Mouse (Mus musculus) frontal cortex, adult (tissue): ENCODE results near the gene Lysmd2.
"Not testable (repeated sequence)": the region's sequence is repeated elsewhere in the genome, so short reads cannot be mapped to it uniquely, and the experiment has no call there.

Source experiments
- ATAC-seq: cut with Nextera tagmentation; 2 replicates; pipeline ENCODE4 v1.9.2; 2017; ENCODE audit warnings: mild to moderate bottlenecking, moderate library complexity, mixed read lengths; ENCODE audit not compliant: low TSS enrichment

Lysmd2 gene

DNA sequence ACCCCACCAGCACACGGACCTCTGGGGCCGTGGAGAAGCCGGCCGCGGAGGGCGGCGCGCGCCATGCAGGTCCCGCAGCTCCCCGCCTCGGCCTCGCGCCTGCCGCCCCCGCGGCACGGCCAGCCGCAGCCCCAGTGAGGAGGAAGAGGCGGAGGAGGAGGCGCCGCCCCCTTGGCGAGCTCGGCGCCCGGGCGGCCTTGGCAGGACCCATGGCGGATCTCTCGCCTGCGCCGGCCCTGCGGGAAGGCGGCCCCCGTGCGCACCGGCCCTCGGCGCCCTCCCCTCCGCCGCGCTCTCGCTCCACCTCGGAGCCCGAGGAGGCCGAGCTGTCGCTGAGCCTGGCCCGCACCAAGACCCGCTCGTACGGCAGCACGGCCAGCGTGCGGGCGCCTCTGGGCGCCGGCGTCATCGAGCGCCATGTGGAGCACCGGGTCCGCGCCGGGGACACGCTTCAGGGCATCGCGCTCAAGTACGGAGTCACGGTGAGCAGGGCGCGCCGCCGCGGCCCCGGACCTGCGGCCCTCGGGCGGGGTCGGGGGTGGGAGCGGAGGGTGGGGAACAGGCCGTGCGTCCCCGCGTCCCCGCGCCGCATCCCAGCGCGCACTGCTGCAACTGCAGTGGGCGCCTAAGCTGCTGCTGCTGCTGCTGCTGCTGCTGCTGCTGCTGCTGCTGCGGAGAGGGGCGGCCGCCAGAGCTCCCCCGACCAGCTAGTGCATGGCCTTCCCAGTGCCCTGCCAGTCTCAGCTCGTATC, at the start of gene Lysmd2:
Gene Lysmd2 (plus strand): TSS at position 186 of the 752 bp plus-strand sequence.
- peak; percentile 82 for ATAC-seq

DNA sequence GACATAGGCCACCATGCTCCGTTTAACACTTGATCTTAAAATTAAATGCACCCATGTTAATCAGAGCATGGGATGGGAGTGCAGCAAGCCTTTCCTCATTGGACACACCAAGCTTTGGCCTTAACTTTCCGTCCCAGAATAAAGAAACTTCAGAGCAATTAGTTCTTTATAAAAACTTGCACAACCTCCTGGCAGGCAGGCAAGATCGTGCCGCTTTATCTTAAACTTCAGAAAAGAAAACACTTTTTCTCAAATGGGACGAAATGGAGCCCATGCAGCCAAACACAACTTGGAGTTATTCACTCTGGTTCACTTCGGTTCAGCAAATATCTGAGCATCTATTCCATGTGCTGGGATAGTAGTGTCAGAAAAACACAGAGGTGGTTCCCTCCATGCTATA, 46.2 kb upstream of the Lysmd2 start:
- ATAC-seq: no peak

DNA sequence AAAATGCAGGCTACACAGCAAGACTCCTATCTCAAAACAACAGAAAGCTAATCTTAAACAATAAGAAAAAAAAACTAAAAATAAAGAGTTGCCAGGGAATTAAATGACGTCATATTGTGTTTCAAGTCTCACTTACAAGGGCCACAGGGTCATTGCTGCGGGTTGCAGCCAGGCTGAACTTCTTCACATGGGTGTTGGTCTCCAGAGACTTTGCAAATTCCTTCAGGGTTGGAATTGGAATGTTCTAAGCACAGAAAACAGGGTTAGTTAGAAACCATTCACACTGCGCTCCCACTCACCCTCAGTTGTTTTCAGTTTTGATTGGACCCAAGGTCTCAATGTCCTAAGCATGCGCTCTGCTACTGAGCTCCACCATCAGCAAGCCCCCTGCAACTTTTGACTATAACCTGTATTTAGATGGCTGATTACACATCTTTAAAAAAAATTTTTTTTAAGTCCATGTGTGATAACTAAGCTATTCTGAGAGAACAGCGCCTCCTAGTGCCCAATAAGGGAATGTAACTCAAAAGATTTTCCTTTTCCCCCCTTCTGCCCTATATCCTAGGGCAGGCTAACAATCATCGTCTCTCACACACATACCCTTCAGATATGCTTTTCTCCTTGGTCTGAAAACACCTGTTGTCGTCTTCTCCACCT, 43.7 kb upstream of the Lysmd2 start:
- ATAC-seq: peak; percentile 75

DNA sequence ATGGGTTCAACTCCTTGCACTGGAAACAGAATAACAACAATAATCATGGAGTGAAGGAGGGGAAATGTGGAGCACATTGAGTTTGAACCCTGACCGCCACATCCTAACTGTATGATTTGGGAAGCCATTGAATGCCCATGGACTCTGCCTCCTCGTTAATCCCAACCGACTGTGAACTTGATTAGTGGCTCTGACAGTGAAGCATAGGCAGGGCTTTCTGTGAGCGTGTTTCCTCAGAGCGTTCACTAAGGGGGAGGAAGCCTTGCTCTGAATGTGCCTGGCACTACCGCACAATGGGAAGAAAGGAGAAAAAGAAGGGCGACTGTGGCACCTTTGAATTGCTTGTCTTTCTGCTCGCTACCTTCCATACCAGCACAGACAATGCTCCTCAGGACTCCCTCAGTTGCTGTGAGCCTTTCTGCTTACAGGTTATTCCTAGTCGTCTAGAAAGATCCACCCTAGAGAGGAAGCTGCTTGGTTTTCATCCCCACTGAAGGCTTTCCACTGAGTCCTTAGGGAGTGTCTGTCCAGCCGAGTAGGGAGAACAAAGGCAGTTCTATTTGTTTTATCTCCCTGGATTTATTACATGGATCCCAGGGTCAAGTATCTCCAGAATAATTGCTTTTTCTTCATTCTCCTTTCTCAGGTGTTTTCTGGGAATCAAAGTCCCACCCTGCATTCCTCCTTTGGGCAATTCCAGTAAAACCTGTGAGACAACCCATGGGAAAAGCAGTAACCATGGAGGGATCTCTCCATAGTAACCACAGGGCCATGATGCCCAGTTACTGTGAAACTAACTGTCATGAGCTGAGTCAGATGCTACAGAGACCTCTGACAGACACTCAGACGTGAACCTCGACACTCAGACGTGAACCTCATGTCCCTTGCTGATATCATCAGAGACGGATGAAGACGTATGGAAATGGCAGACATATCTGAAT, 35.4 kb upstream of the Lysmd2 start:
- ATAC-seq: no peak

DNA sequence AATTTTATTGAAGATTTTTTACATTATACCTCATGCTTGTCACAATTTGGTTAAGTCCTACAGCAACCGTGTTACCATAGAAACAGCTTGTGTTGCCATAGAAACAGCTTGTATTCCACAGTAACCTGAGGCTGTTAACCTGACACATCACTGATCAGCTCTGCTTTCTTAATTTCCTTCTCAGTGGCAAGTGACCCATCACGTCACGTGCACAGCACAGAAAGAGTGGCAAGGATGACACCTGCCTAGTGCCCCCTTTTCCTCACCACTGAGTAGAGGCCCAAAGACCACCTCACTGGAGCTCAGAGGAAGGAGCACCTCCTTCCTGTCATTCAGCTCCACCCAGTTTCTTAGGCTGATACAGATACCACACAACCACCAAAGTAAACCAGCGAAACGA, 32.1 kb upstream of the Lysmd2 start:
- ATAC-seq: no peak

DNA sequence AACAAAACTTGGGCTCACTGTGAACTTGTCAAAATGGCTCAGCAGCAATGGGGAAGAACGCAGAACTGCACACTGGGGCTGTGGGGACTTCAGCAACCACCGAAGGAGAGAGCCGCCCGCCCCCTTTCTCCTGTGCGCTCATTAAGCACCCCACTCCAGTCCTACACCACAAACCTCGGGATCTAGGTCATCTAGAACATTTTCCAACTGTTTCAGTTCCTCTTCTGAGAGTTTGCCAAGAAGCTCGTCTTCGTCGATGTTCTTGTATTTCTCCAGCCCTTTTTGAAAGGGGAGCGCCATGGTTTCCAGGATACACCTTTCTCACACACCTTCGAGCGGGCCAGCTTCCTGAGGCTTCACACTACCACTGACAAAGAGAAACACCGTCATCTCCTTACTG, 28.5 kb upstream of the Lysmd2 start:
- peak; percentile 41; the same call in 1 of the 2 replicates for ATAC-seq

DNA sequence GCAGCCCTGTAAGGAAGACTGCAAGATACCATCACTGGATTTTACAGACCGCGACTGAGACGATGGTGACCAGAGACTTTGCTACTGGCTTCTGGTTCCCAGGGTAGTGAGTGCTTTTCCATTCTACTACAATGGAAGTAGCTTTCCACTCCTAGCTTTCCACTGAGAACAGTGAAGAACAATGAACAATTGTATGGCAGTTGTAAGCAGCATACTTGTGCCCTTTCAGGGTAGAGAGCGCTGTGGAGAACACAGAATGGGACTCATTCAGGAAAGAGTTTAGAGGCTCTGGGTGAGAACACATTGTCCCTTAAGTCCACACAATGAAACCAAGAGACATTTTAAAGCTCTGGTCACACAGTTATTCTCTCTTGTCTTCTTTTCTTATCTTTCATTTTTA, 27.9 kb upstream of the Lysmd2 start:
- ATAC-seq: peak; percentile 19; the same call in 1 of the 2 replicates

DNA sequence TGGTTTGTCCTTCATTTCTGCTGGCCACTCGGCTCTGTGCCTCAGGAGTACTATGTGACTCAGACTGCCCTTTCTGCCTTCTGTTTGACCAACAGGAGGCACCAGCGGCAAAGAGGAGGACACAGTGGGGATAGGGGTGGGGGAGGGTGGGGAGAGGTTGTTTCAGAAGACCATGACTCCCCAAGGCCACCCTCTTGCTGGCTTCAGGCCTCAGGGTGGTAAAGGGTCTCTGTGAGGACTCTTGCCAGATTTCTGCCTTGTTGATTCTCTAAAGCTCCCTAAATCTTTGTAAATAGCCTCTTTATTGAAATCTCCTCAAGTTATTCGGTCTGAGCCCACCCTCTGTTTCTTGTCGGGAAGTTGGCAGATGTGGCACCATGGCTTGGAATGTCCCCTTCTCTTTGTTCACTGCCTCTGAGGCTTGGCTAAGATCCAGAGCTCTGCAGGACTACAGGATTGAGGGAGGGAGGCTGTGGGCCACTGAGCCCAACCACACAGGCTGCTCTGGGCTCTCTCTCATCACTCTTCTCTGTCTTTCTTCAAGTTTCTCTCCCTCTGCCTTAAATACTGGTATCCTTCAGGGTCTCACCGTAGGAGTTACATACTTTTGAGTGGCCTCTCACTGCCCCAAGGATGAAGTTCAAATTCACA, 26.2 kb upstream of the Lysmd2 start:
- peak; percentile 45 for ATAC-seq

DNA sequence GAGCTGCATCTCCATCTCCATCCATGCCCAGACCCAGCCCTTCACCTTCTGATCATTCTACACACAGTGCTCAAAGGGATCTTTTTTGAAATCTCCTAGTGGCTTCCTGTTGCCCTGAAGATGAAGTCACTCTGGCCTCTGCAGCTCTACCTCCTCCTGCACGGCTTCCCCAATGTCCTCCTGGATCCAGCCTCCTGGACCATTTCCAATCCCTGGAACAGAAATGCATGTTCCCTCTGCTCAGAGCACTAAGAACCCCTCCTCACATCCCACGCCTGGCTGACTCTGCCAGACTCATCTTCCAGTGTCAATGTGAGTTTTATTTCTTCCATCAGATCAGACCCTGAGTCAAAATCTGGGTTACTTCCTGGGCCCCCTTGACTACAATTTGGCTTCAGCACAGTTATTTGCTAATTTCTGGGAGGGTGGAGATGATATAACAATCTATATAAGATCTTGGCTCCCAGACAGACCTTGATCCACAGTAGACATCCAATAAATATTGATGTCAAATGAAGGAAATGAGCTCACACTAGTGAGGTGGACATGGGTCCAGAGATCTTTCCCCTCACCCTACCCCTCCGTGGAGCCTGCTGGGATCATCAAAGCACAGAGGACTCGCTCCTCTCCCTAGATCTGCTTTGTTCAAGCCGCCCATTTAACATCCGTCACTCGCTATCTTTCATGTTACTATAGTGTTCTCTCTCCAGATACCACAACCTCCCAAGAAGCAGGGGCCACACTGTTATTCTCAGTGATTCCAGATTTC, 25.2 kb upstream of the Lysmd2 start:
- peak; percentile 70 for ATAC-seq

DNA sequence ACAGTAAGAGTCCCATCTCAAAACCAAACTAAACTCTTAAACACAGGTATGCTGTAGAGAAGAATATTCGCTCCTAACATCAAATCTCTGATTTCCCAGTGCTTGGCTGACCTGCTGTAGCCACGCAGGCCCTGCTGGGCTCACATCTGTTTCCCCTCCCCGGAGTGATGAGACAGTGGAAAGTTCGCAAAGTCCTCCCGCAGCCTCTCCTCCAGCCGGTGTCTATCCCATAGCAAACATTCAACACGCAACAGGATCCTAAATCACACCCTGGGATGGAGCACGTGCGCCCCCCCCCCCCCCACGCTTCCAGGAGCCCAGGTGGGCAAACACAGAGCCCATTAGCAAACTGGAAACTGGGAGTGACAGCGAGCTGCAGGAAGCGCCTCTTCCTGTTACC, 24.0 kb upstream of the Lysmd2 start:
- ATAC-seq: no peak

DNA sequence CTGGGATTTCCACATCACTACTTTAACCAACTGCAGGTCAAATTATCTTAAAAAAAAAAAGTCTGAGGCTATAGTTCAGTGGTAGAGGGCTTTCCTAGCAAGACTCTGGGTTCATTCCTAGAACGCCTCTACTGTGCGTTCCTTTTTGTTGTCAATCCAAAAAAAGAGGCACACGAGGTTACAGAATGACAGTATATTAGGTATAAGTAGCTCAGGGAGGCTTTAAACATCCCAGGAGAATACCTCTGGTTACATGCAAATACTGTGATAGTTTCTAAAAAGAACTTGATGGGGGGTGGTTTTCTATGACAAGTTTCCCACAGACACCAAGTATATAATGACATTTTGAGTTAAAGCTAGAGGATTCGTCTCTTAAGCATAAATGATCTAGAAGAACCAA, 18.0 kb upstream of the Lysmd2 start:
- no peak for ATAC-seq

DNA sequence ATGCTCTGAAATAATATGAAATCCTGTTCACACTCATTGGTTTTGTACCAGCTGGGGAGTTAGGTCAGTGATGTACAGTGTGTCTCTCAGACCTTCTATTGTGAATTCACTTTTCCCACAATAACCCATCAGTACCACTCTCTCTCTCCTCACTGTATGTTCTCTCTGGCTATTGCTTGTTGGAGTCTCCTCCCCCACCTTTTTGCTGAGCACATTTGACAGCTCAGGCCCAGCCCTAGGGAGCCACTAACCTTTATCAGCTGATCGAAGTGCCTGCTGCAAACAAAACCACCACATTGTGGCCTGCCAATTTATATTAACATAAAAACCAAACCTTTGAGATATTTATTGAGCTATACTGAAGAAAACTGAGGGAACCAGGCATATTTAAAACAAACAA, 16.0 kb upstream of the Lysmd2 start:
- ATAC-seq: peak; percentile 18; the same call in 1 of the 2 replicates

DNA sequence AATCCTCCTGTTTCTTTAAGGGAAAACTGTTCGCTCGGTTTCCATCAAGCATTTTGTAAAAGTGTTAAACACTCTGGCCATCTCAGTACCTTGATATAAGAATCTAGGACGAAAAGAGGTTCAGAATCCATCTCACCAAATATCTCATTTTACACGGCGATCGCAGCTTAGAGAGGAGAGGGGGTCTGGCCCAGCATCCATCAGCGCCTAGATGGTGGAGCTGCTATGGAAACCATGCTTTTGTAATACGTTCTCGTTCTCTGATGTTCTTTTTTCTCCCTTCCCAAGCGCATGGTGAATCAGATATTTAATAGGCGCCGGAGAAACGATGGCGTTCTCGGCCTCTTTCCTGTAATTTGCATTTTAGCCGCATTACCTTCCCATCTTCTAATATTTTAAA, 15.6 kb upstream of the Lysmd2 start:
- no peak for ATAC-seq

DNA sequence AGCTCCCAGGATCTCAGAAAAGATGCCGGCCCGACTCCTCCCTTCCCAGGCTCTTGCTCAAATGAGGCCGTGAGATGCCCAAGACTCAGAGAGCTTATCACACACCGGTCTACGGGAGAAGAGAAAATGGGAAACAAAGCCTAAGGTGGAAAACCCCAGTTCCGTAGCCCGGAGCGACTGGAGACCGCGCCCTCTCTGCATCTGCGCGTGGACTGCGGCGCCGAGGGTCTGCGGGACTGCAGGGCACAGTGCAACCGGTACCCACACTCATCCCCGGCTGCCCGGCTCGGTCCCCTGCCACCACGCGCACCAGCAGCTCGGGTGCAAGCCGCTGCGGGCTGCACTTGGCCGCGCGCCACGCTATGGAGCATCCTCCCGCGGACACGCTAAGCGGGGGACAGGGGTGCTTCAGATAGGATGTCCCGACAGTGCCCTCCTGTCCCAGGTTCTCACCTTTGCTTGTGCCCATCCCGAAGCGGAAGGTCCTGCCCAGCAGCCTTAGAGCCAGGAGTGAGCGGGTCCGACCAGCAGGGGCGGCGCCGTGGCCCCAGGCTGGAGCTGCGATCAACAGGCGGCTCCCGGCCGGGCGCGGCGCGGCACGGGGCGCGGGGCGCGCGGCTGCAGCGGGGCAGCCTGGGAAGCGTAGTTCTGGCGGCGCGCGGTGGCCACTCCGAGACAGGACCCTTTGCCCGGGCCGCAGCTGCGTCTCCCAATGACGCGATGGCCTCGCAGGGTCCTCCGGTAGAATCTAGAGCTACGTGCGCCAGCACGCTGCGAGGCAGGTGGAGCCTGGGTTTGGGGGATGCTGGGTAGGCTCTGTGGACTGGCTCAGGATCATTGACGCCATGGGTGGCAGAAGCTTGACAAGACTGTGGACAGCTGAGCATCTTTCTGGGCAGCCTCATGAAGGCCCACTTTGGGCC, 14.7 kb upstream of the Lysmd2 start, which contains the start of gene Tmod2:
Gene Tmod2 (minus strand): TSS at position 755 of the 923 bp plus-strand sequence.
- ATAC-seq: peak; percentile 88

DNA sequence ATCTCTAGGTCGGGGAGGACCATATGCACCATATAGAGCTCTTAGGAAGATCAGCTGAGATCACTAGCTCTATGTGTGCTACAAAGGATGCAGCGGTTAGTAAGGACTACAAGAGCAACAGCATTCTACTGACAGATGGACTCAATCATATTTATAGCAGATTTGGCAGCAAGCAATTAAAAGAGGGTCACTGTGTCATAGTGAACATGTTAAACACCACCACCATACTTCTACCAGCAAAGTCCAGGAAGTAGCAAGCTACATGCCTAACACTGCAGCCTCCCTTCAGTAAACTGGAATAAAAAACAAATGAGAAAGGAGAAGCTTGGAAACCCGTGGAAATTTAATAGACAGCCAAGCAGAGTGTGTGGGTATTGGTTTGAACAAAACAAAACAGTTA, 9.0 kb upstream of the Lysmd2 start:
- no peak for ATAC-seq

DNA sequence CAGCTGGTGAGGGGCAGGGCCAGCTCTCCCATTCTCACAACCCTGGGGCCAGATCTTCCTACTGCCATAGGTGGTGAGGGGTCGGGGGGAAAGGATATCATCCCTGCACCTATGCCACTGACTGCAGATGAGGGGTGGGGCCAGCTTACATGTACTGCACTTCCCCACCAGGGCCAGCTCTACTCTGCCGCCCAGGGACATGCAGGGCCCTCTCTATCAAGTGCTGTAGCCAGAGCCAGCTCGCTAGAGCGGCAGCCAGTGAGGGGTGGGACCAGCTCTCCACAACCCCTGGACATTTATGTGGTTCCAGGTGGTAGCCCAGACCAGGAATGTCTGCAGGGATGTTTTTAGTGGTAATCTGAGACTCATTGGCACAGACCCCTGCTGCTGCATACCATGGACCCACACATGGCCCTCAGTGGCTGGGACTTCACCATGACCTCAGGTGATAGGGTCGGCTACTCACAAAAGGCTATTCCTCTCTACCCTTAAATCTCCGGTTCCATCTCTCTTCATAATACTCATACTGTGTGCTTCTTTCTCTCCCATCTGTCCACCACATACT, 6.6 kb upstream of the Lysmd2 start:
- no peak for ATAC-seq

DNA sequence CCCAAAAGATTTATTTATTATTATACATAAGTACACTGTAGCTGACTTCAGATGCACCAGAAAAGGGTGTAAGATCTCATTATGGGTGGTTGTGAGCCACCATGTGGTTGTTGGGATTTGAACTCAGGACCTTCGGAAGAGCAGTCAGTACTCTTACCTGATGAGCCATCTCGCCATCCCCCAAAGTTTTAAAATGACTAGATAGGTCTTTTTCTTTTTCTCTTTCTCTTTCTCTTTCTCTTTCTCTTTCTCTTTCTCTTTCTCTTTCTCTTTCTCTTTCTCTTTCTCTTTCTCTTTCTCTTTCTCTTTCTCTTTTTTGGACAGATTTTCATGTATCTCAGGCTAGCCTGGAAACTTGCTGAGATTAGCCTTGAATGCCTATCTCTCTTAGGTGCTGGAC, 5.8 kb upstream of the Lysmd2 start:
- ATAC-seq: not testable (repeated sequence)

DNA sequence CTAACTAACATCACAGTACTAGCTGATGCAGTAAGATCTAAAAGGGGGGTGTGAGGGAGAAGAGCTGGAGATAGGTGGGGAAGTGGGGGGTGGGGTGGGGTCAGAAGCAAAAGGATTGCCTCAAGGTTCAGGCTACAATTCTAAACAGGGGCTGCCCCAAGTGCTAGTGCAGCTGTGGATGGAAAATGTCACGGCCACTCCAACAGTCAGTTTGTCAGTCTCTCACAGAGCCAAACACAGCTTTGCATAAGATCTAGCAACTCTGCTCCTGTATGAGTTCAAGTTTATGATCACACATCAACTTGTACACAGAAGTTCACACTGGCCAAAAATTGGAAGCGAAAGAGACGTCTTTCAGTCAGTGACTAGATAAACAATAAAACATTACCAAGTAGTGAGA, 4.1 kb upstream of the Lysmd2 start:
- no peak for ATAC-seq

DNA sequence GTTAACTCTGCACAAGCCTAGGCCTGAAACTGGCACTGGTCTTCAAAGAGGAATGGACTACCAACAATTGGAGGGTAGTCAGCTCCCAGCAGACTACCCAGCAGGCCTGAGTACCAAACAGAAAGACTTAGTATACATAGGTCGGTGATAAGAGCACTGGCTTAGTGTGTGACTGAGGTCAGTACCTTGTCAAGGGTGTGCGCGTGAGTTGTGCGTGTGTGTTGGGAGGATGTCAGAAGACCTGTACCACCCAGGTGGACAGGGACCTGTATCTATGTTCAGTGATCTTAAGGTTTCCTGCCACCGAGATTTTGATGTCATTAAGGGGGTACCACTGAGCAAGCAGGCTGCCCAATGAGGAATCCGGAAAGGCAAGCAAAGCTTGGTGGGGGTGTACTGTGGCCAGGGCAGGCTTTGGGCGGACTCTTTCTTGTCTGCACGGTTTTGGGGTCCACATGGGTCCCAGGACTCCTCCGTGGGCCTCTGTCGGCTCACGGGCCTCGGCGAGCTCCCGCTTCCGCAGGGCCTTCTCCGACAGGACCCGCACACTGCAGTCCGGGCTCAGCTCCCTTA, 472 bp upstream of the Lysmd2 start:
- ATAC-seq: peak; percentile 26
